28 mouse cellular contexts compared by ENCODE assay signal in genomic region chr1:22279954-22280353, GRCm38 (mm10).
"Had no signal": no experiment of that assay in that cellular context is flagged by ENCODE, and none has a peak within 500 bp of the region (broad histone marks: within the 10 kb centered on the region; RNA-seq: fewer than 3 reads in every experiment).

No protein-coding gene starts in this region.

- H3K4me3 ChIP-seq: gastrocnemius, adult 2 months; heart, adult 2 months; heart, embryonic 13.5 days; heart, embryonic 15.5 days; hindbrain, embryonic 10.5 days; hindbrain, embryonic 12.5 days; kidney, embryonic 15.5 days; limb, embryonic 10.5 days; limb, embryonic 12.5 days; liver, embryonic 13.5 days; liver, embryonic 15.5 days had no signal

- H3K9me3 ChIP-seq: heart, embryonic 13.5 days; heart, embryonic 15.5 days; hindbrain, embryonic 10.5 days; hindbrain, embryonic 12.5 days; kidney, embryonic 15.5 days; limb, embryonic 10.5 days; limb, embryonic 12.5 days; liver, embryonic 13.5 days; liver, embryonic 15.5 days had no signal

- H3K27ac ChIP-seq: gastrocnemius, adult 2 months; heart, adult 2 months; heart, embryonic 13.5 days; heart, embryonic 15.5 days; hindbrain, embryonic 10.5 days; hindbrain, embryonic 12.5 days; hindbrain, embryonic 14.5 days; kidney, embryonic 15.5 days; kidney, postnatal 0 days; limb, embryonic 10.5 days; limb, embryonic 12.5 days; liver, embryonic 13.5 days; liver, embryonic 15.5 days had no signal

- ATAC-seq: hindbrain, embryonic 16.5 days; intestine, embryonic 16.5 days had no signal

- H3K9ac ChIP-seq: heart, embryonic 13.5 days; heart, embryonic 15.5 days; hindbrain, embryonic 12.5 days; hindbrain, embryonic 14.5 days; kidney, embryonic 15.5 days; limb, embryonic 12.5 days; liver, embryonic 13.5 days; liver, embryonic 15.5 days had no signal

- H3K36me3 ChIP-seq: heart, embryonic 13.5 days; heart, embryonic 15.5 days; hindbrain, embryonic 10.5 days; hindbrain, embryonic 12.5 days; kidney, embryonic 15.5 days; limb, embryonic 10.5 days; limb, embryonic 12.5 days; liver, embryonic 13.5 days; liver, embryonic 15.5 days had no signal

- H3K27me3 ChIP-seq: heart, embryonic 13.5 days; heart, embryonic 15.5 days; hindbrain, embryonic 12.5 days; kidney, embryonic 15.5 days; limb, embryonic 12.5 days; liver, embryonic 13.5 days; liver, embryonic 15.5 days had no signal

- H3K4me1 ChIP-seq: heart, embryonic 13.5 days; heart, embryonic 15.5 days; hindbrain, embryonic 10.5 days; hindbrain, embryonic 12.5 days; kidney, embryonic 15.5 days; limb, embryonic 10.5 days; limb, embryonic 12.5 days; liver, embryonic 13.5 days; liver, embryonic 15.5 days had no signal

- DNase-seq: gastrocnemius, adult 2 months; gastrocnemius, postnatal 10 days; gastrocnemius, postnatal 25 days; heart, adult 11 months; heart, adult 2 months; heart, postnatal 14 days; heart, postnatal 36 days; kidney, adult 11 months; kidney, adult 2 months; kidney, adult 9 months; kidney, postnatal 14 days; kidney, postnatal 36 days; layer of hippocampus, adult 9-11 months; layer of hippocampus, postnatal 36 days; liver; liver, embryonic 13.5 days had no signal
